Mouse (Mus musculus): ENCODE results near the gene Efna2. TPM values are rescaled to one million over a fixed set of nuclear protein-coding genes. Genes with fewer than 3 reads are reported as not detected.
"Not testable (repeated sequence)": the region's sequence is repeated elsewhere in the genome, so short reads cannot be mapped to it uniquely, and the experiment has no call there.

Efna2 gene
- total RNA-seq, 4 experiments from 2014 or later: 0.78 to 1.2 (median 1.1) TPM

- DNase-seq (ENCODE audit: low spot score): no peak
Observed at GRCm38 (mm10) chr10:80155277-80155676, 24.0 kb upstream of the Efna2 start.

DNA sequence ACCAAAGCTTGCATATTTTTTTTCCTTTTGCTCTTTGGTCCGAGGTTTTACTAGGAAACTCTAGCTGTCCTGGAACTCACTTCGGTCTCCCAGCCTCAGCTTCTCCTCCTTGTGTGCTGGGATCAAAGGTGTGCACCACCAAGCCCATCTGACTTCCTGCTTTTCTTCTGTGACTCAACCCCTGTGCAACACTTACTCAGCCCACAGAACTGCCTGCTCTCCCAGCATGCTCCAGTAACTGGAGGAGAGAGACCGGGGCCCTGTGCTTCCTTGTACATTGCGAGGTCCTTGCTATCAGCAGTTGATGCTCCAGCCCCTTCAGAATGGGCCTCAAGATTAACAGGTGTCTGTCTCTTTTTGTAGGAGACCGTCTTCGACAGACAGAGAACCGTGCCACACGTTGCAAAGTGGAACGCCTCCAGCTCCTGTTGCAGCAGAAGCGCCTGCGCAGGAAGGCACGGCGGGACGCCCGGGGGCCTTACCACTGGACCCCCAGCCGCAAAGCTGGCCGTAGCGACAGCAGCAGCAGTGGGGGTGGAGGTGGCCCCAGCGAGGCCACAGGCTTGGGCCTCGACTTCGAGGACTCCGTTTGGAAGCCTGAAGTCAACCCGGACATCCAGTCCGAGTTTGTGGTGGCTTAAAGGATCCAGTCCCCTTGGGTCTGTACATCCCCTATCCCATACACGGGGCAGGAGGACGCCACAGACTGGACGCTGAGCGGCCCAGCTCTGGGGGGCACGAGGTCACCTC, 23.1 kb upstream of the Efna2 start:
- no peak for DNase-seq (ENCODE audit: low spot score)

GRCm38 (mm10) chr10:80156752-80157053, 22.6 kb upstream of the Efna2 start:
- DNase-seq (ENCODE audit: low spot score): no peak

DNA sequence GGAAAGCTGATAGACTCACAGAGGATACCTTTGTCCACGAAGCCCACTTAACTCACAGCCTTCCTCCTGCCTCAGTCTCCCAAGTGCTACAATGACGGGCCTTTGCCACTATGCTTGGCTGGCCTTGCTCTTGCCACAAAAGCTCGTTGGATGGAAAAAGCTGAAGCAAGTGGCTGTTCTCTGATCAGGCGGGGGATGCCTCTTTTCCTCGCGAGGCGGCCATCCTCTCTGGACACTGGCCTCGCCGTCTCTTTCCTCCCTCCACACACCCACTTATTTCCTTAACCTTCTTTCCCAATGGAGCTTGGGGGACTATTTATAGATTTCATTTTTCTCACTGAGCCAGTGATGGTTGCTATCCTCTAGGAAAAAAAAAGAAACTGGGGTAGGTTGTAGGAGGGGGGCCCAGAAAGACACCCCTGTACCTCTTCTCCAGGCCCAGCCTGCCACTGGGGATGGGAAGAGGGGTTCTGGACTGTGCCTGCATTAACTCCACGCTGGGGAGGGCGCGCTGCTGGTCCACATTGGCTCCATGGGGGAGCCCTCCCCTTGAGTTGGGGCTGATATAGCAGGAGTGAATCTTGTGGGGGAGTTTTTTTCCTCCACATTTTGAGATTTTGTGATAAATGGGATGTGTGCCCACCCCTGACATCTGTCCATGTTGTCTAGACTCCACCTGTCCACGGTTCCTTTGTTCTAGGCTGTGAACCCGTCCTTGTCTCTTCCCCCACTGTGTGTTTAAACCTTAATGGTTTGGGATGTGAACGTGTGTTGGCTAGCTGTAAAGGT, 21.9 kb upstream of the Efna2 start:
- DNase-seq (ENCODE audit: low spot score): no peak

- peak; percentile 85 for DNase-seq (ENCODE audit: low spot score)
Observed at GRCm38 (mm10) chr10:80158307-80158986, 20.8 kb upstream of the Efna2 start.

GRCm38 (mm10) chr10:80159021-80159560, 20.2 kb upstream of the Efna2 start:
- no peak for DNase-seq (ENCODE audit: low spot score)

GRCm38 (mm10) chr10:80159561-80160454, 19.5 kb upstream of the Efna2 start:
- peak; percentile 99 for DNase-seq (ENCODE audit: low spot score)

- peak; percentile 87 for DNase-seq (ENCODE audit: low spot score)
Observed at GRCm38 (mm10) chr10:80160455-80161371, 18.6 kb upstream of the Efna2 start.

DNA sequence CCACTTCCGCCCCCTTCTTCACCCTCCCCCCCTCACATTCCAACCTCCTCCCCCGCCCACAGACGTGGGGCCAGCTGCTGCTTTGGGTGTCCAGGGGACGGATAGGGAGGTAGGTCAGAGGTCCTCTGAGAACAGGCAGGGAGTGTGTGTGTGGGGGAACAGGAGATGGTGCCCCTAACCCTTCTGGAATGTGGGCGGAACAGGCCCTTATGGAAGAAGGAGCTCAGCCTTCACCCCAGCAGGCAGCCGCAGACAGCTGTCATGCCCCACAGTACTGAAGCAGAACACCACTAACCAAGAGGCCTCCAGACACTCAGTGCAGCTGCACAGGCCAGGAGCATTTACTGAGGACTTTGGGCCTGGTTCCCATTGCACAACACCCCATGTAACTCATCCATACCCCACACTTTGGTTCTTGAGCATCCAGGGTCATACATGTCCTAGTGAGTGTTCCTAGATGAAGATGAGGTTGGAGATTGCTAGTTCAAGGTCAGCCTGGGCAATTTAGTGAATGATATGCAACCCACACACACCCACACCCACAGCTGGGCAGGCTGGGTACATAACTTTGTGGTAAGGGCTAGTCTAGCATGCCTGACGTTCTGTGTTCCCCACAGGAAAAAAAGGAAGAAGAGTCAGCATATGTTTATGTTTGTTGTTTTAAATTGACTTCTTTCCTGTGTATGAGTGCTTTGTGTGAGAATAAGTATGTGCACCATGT, 17.6 kb upstream of the Efna2 start:
- DNase-seq (ENCODE audit: low spot score): no peak

- DNase-seq (ENCODE audit: low spot score): no peak
Observed at GRCm38 (mm10) chr10:80162243-80162608, 17.1 kb upstream of the Efna2 start.

- no peak for DNase-seq (ENCODE audit: low spot score)
Observed at GRCm38 (mm10) chr10:80162716-80163299, 16.5 kb upstream of the Efna2 start.

GRCm38 (mm10) chr10:80163721-80164120, 15.6 kb upstream of the Efna2 start:
- DNase-seq (ENCODE audit: low spot score): no peak

DNA sequence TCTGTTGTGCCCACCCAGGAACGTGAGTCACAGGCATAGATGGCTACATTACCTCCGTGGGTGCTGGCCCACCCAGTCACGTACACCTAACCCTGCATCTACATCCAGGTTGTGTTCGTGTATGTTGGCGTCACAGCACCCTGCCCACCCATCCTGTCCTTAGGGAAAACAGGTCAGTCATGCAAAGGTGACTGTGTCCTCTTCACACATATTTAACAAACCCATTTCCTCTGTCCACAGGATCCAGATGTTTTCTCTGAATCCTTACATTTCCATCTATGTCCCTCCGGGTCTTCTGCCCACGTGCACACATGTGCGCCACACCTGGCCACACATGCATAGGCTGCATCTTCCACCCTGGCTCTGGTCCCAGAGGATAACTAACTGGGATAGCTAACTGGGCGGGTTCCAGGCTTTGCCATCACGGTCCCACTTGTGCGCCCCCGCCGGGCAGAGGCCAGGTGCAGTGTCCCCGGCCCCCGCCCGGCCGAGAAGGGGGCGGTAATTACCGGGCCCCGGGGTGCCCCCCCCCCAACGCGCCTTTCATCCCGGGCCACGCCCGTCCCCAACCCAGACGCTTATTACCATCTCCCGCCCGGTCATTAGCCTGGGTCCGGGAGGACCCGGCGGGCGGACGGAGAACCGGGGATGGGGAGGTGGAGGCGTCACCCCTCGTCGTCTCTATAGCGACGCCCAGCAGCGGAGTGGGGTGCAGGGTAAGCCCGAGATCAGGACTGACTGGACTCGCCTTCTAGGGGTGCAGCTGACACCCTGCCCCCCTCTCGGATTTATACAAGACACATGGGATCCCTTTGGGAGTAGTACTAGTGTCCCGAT, 14.9 kb upstream of the Efna2 start:
- no peak for DNase-seq (ENCODE audit: low spot score)

- peak; percentile 97 for DNase-seq (ENCODE audit: low spot score)
Observed at GRCm38 (mm10) chr10:80164998-80165344, 14.3 kb upstream of the Efna2 start.

- no peak for DNase-seq (ENCODE audit: low spot score)
Observed at GRCm38 (mm10) chr10:80165392-80166128, 13.7 kb upstream of the Efna2 start, which contains the start of gene Cirbp. TSS of gene Cirbp (plus strand) at chr10:80165985.

DNA sequence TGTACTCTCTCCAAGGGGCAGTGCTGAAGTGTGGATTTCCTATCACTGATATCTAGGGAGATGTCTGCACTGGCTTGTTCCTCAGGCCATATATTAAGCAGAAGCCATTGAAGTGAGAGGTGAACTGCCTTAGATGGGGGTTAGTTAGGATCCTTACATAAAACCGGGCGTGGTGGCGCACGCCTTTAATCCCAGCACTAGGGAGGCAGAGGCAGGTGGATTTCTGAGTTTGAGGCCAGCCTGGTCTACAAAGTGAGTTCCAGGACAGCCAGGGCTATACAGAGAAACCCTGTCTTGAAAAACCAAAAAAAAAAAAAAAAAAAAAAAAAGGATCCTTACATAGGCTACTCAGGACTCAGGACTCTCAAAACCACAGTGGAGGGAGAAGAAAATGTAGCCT, 13.1 kb upstream of the Efna2 start:
- DNase-seq (ENCODE audit: low spot score): not testable (repeated sequence)

GRCm38 (mm10) chr10:80167460-80168037, 11.7 kb upstream of the Efna2 start:
- peak; percentile 98 for DNase-seq (ENCODE audit: low spot score)

Measured in heart, adult 8-10 months (tissue).